Mouse (Mus musculus) cortical plate, adult 2 months (tissue): ENCODE measurements around the gene Kcnk7.

ENCODE experiments used
- CTCF ChIP-seq: fragments of 200-500 bp; IDR thresholded peaks from 2 replicates; pipeline ENCODE4 v1.5.1; 2011; ENCODE audit warnings: mild to moderate bottlenecking, control low read depth, low read length; ENCODE audit not compliant: insufficient read depth; ENCODE audit errors: extremely low read depth
- POLR2A ChIP-seq: fragments of 200-500 bp; IDR thresholded peaks from 2 replicates; pipeline ENCODE4 v1.6.1; 2011; ENCODE audit warnings: mild to moderate bottlenecking, low read length, control low read depth; ENCODE audit not compliant: insufficient read depth; ENCODE audit errors: extremely low read depth

GRCm38 (mm10) chr19:5688200-5689087, 15.7 kb upstream of the Kcnk7 start, which contains the start of the genes Map3k11 and Pcnx3:
- TF ChIP-seq POLR2A (peak; percentile 39; the same call in 1 of the 2 replicates), CTCF (no peak)
